ENCODE assay signal across 24 mouse cellular contexts in the genomic region with DNA sequence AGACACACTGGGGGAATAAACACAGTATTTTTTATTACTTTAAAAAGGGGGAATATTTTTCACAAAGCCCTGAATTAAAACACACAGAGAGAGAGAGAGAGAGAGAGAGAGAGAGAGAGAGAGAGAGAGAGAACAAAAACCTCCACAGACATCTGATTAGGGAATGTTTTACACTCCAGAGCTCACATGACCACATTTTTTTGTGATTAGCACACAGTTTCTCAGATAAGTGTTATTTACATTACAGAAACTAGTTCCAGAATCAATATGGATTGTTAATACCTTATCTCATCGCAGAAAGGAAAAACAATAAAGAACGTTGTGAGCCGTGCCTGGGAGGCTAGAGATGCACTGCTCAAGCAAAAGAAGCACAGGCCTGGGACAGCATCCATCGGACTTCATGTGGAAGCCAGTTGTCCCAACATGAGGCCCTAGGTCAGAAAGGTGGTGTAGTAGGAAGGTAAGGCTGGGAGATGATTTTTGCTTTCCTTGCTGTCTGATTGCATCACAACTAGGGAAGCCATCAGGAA. TPM values are rescaled to one million over a fixed set of nuclear protein-coding genes. Genes with fewer than 3 reads are reported as not detected.
DNase-seq lines count a peak whose midpoint lies in the region; ATAC-seq and TF ChIP-seq lines count a peak whose summit lies in the region.
"Had no signal": no experiment of that assay in that cellular context is flagged by ENCODE, and none has a peak within 500 bp of the region (broad histone marks: within the 10 kb centered on the region; RNA-seq: fewer than 3 reads in every experiment).

No protein-coding gene starts in this region.

- H3K4me3 ChIP-seq in heart, embryonic 11.5 days (ENCODE audit: low read depth, low read length), result no peak overlapping the region
- no peak overlapping the region for H3K4me3 ChIP-seq in intestine, embryonic 14.5 days (ENCODE audit: low read depth, low read length)
- H3K4me3 ChIP-seq in intestine, postnatal 0 days (ENCODE audit: low read depth, low read length), result no peak overlapping the region
- no peak overlapping the region for H3K4me3 ChIP-seq in lung, embryonic 16.5 days (ENCODE audit: low read length)
- H3K4me3 ChIP-seq in lung, adult 2 months (replicated peaks; ENCODE audit: extremely low read depth, low read depth, low read length), result no peak overlapping the region
- H3K4me3 ChIP-seq in stomach, postnatal 0 days (ENCODE audit: low read depth, low read length), result no peak overlapping the region
- H3K4me3 ChIP-seq: forebrain, embryonic 12.5 days; hindbrain, embryonic 15.5 days; limb, embryonic 15.5 days; midbrain, embryonic 10.5 days had no signal

- H3K4me1 ChIP-seq in heart, embryonic 11.5 days (ENCODE audit: control insufficient read depth, insufficient read depth, low read length), result peaks cover 11% of the 10 kb centered on the region; the same call in 1 of the 2 replicates
- peaks cover 12% of the 10 kb centered on the region for H3K4me1 ChIP-seq in intestine, embryonic 14.5 days (replicated peaks; ENCODE audit: control insufficient read depth, insufficient read depth, low read length)
- no peaks in the 10 kb centered on the region for H3K4me1 ChIP-seq in intestine, postnatal 0 days (replicated peaks; ENCODE audit: control insufficient read depth, insufficient read depth, low read length)
- H3K4me1 ChIP-seq in lung, embryonic 16.5 days (replicated peaks; ENCODE audit: control insufficient read depth, insufficient read depth, low read length), result peaks cover 16% of the 10 kb centered on the region
- H3K4me1 ChIP-seq in lung, adult 2 months (ENCODE audit: control insufficient read depth, insufficient read depth, low read length), result peaks cover 4% of the 10 kb centered on the region; the same call in 1 of the 2 replicates
- no peaks in the 10 kb centered on the region for H3K4me1 ChIP-seq in stomach, postnatal 0 days (replicated peaks; ENCODE audit: control insufficient read depth, insufficient read depth)
- H3K4me1 ChIP-seq: midbrain, embryonic 10.5 days had no signal

- TF ChIP-seq POLR2A in lung, adult 2 months (IDR thresholded peaks at IDR 0.05; ENCODE audit: borderline replicate concordance, extremely low read depth, low read depth, low read length), result no peak

- H3K36me3 ChIP-seq in heart, embryonic 11.5 days (ENCODE audit: control insufficient read depth, insufficient read depth, low read length), result no peaks in the 10 kb centered on the region; the same call in 1 of the 2 replicates
- H3K36me3 ChIP-seq in intestine, embryonic 14.5 days (ENCODE audit: control insufficient read depth, insufficient read depth, low read length), result no peaks in the 10 kb centered on the region
- no peaks in the 10 kb centered on the region for H3K36me3 ChIP-seq in intestine, postnatal 0 days (ENCODE audit: control insufficient read depth, insufficient read depth)
- no peaks in the 10 kb centered on the region for H3K36me3 ChIP-seq in lung, embryonic 16.5 days (ENCODE audit: control insufficient read depth, insufficient read depth, low read length)
- no peaks in the 10 kb centered on the region for H3K36me3 ChIP-seq in stomach, postnatal 0 days (ENCODE audit: control insufficient read depth, insufficient read depth, low read length)
- H3K36me3 ChIP-seq: forebrain, embryonic 12.5 days; hindbrain, embryonic 15.5 days; limb, embryonic 15.5 days; midbrain, embryonic 10.5 days had no signal

- H3K4me2 ChIP-seq in heart, embryonic 11.5 days, result no peak overlapping the region
- no peak overlapping the region for H3K4me2 ChIP-seq in intestine, embryonic 14.5 days (ENCODE audit: low read length)
- H3K4me2 ChIP-seq in intestine, postnatal 0 days (replicated peaks; ENCODE audit: low read depth), result no peak overlapping the region
- H3K4me2 ChIP-seq in lung, embryonic 16.5 days (ENCODE audit: low read depth, low read length), result no peak overlapping the region
- H3K4me2 ChIP-seq in stomach, postnatal 0 days (replicated peaks; ENCODE audit: low read depth), result no peak overlapping the region
- H3K4me2 ChIP-seq: forebrain, embryonic 12.5 days; hindbrain, embryonic 15.5 days; limb, embryonic 15.5 days had no signal

- 32% methylated on average over 4 of the region's 4 CpGs for WGBS in heart, embryonic 11.5 days (ENCODE audit: insufficient replicate concordance)
- WGBS in intestine, embryonic 14.5 days, result 41% methylated on average over 4 of the region's 4 CpGs
- WGBS in intestine, postnatal 0 days, result 16% methylated on average over 4 of the region's 4 CpGs
- WGBS in lung, embryonic 16.5 days, result 23% methylated on average over 4 of the region's 4 CpGs
- 41% methylated on average over 4 of the region's 4 CpGs for WGBS in lung, adult 2 months
- WGBS in stomach, postnatal 0 days, result 21% methylated on average over 4 of the region's 4 CpGs

- no peak for TF ChIP-seq EP300 in stomach, postnatal 0 days (optimal IDR thresholded peaks at IDR 0.05)

- H3K27ac ChIP-seq in heart, embryonic 11.5 days (ENCODE audit: low read depth, low read length), result no peak overlapping the region
- no peak overlapping the region for H3K27ac ChIP-seq in intestine, embryonic 14.5 days (ENCODE audit: low read depth)
- H3K27ac ChIP-seq in intestine, postnatal 0 days (ENCODE audit: low read depth, low read length), result no peak overlapping the region
- peak overlapping the region; percentile 4; the same call in 1 of the 2 replicates for H3K27ac ChIP-seq in lung, embryonic 16.5 days (ENCODE audit: low read length)
- no peak overlapping the region for H3K27ac ChIP-seq in stomach, postnatal 0 days (replicated peaks)
- H3K27ac ChIP-seq: forebrain, embryonic 12.5 days; hindbrain, embryonic 15.5 days; limb, embryonic 15.5 days; macrophage; midbrain, embryonic 10.5 days had no signal

- DNase-seq in heart, postnatal 10 days, result no peak
- no peak for DNase-seq in intestine, embryonic 14.5 days (ENCODE audit: low spot score)
- no peak for DNase-seq in lung, adult 2 months
- DNase-seq in stomach, postnatal 0 days (ENCODE audit: low spot score), result no peak
- DNase-seq: adrenal gland, postnatal 36 days; B cell, adult 2 months; cerebellum, adult 18-20 months; cerebellum, postnatal 25 days; kidney, adult 18-20 months; kidney, postnatal 25 days; right cerebral cortex, postnatal 4 days; thymus, postnatal 25 days had no signal

- H3K9ac ChIP-seq in heart, embryonic 11.5 days (ENCODE audit: low read depth, low read length), result no peak overlapping the region
- H3K9ac ChIP-seq in intestine, embryonic 14.5 days (ENCODE audit: low read length), result no peak overlapping the region
- H3K9ac ChIP-seq in intestine, postnatal 0 days (ENCODE audit: low read depth, low read length), result no peak overlapping the region
- H3K9ac ChIP-seq in lung, embryonic 16.5 days (ENCODE audit: low read length), result no peak overlapping the region
- H3K9ac ChIP-seq in stomach, postnatal 0 days (ENCODE audit: low read length), result no peak overlapping the region
- H3K9ac ChIP-seq: forebrain, embryonic 12.5 days; hindbrain, embryonic 15.5 days; limb, embryonic 15.5 days had no signal

- TF ChIP-seq CTCF in intestine, postnatal 0 days (IDR thresholded peaks at IDR 0.05; ENCODE audit: low read depth), result no peak
- no peak for TF ChIP-seq CTCF in lung, adult 2 months (IDR thresholded peaks at IDR 0.05; ENCODE audit: insufficient read depth, low read length)
- TF ChIP-seq CTCF in stomach, postnatal 0 days (IDR thresholded peaks at IDR 0.05; ENCODE audit: low read depth), result no peak

- intact Hi-C loops in heart, postnatal 10 days (cut with DNase I), result no loop called here

- ATAC-seq in heart, embryonic 11.5 days (replicated peaks; ENCODE audit: insufficient number of reproducible peaks, low FRiP score, low TSS enrichment), result 0 out of 2 replicates have a peak, but pooled peaks have one; percentile 36
- ATAC-seq in intestine, embryonic 14.5 days (replicated peaks; ENCODE audit: low FRiP score, low TSS enrichment, low read depth), result peak; percentile 40; the same call in 1 of the 2 replicates
- ATAC-seq in intestine, postnatal 0 days, result no peak
- peak; percentile 26; the same call in 1 of the 2 replicates for ATAC-seq in lung, embryonic 16.5 days (ENCODE audit: low read depth)
- ATAC-seq in stomach, postnatal 0 days (ENCODE audit: low FRiP score, low TSS enrichment), result peak; percentile 54
- ATAC-seq in frontal cortex, adult (ENCODE audit: low TSS enrichment), result no peak

- no peaks in the 10 kb centered on the region for H3K9me3 ChIP-seq in heart, embryonic 11.5 days (replicated peaks; ENCODE audit: control insufficient read depth, low read length)
- H3K9me3 ChIP-seq in intestine, embryonic 14.5 days (ENCODE audit: control insufficient read depth, low read length), result no peaks in the 10 kb centered on the region
- no peaks in the 10 kb centered on the region for H3K9me3 ChIP-seq in intestine, postnatal 0 days (ENCODE audit: control insufficient read depth)
- no peaks in the 10 kb centered on the region for H3K9me3 ChIP-seq in lung, embryonic 16.5 days (ENCODE audit: control insufficient read depth, low read length)
- no peaks in the 10 kb centered on the region for H3K9me3 ChIP-seq in stomach, postnatal 0 days (ENCODE audit: control insufficient read depth, low read length)
- H3K9me3 ChIP-seq: forebrain, embryonic 12.5 days; hindbrain, embryonic 15.5 days; limb, embryonic 15.5 days; midbrain, embryonic 10.5 days had no signal

- no peaks in the 10 kb centered on the region for H3K27me3 ChIP-seq in heart, embryonic 11.5 days (ENCODE audit: control insufficient read depth, insufficient read depth, low read length)
- no peaks in the 10 kb centered on the region for H3K27me3 ChIP-seq in intestine, embryonic 14.5 days (replicated peaks; ENCODE audit: control insufficient read depth, insufficient read depth, low read length)
- no peaks in the 10 kb centered on the region for H3K27me3 ChIP-seq in intestine, postnatal 0 days (replicated peaks; ENCODE audit: control insufficient read depth, insufficient read depth, low read length)
- H3K27me3 ChIP-seq in lung, embryonic 16.5 days (ENCODE audit: control insufficient read depth, insufficient read depth, low read depth, low read length), result no peaks in the 10 kb centered on the region
- no peaks in the 10 kb centered on the region for H3K27me3 ChIP-seq in stomach, postnatal 0 days (ENCODE audit: control insufficient read depth, insufficient read depth, low read length)
- H3K27me3 ChIP-seq: forebrain, embryonic 12.5 days; hindbrain, embryonic 15.5 days; limb, embryonic 15.5 days had no signal

RNA-seq across cellular contexts. Expression of a gene that starts 40.2 kb away (rescaled TPM):
- not detected in 2 replicates for polyA plus RNA-seq in heart, embryonic 11.5 days (2014; fragmentation: Nextera tagmentation; extraction: Ambion mirVana)
- not detected for total RNA-seq in heart, postnatal 10 days (2021)
- polyA plus RNA-seq in intestine, embryonic 14.5 days (2014; fragmentation: Nextera tagmentation; extraction: Ambion mirVana), result not detected in 2 replicates
- polyA plus RNA-seq in intestine, postnatal 0 days (2015; fragmentation: Nextera tagmentation; extraction: Ambion mirVana), result not detected in 2 replicates
- polyA plus RNA-seq in lung, embryonic 16.5 days (2015; fragmentation: Nextera tagmentation; extraction: Ambion mirVana), result not detected in 2 replicates
- not detected in 2 replicates for polyA plus RNA-seq in lung, adult 2 months (2012; rRNA removed)
- not detected in 2 replicates for polyA plus RNA-seq in stomach, postnatal 0 days (2015; fragmentation: Nextera tagmentation; extraction: Ambion mirVana)
- total RNA-seq: gastrocnemius, adult 8-10 months; granulocyte monocyte progenitor cell, adult 5-6 weeks; left cerebral cortex, postnatal 36 days had no signal
- polyA plus RNA-seq: forebrain, embryonic 12.5 days; hindbrain, embryonic 15.5 days; limb, embryonic 15.5 days; macrophage; midbrain, embryonic 10.5 days had no signal

Comparison
In these comparisons a context has a peak if more than half of its experiments do, and no peak if none do; other contexts are left out.
1. ATAC-seq: peak in heart, embryonic 11.5 days (single experiment), intestine, embryonic 14.5 days (single experiment), lung, embryonic 16.5 days (single experiment) and stomach, postnatal 0 days (single experiment); none in intestine, postnatal 0 days (single experiment) and frontal cortex, adult (single experiment).